Mouse (Mus musculus) cerebellum, adult 2 months (tissue): ENCODE measurements around the gene Fam83d. TPM values are rescaled to one million over a fixed set of nuclear protein-coding genes. Genes with fewer than 3 reads are reported as not detected.

Experiments used
- DNase-seq, 2 experiments: peaks; one replicate each; pipeline ENCODE4 v3.0.0; 2021
- H3K27ac ChIP-seq: fragments of 200-500 bp; 2 replicates; pipeline ENCODE4 v1.5.1; 2012; ENCODE audit warnings: low read length, control low read depth, inconsistent platforms; ENCODE audit not compliant: insufficient read depth
- H3K27me3 ChIP-seq: fragments of 200-500 bp; 2 replicates; pipeline ENCODE4 v1.6.1; 2012; ENCODE audit warnings: inconsistent platforms, mild to moderate bottlenecking, low read length, moderate library complexity; ENCODE audit not compliant: control insufficient read depth, insufficient read depth
- H3K4me1 ChIP-seq: fragments of 200-500 bp; 2 replicates; pipeline ENCODE4 v1.6.1; 2011; ENCODE audit warnings: low read length; ENCODE audit not compliant: control insufficient read depth, insufficient read depth
- H3K4me3 ChIP-seq: fragments of 200-500 bp; replicated peaks from 2 replicates; pipeline ENCODE3; 2011; ENCODE audit warnings: mild to moderate bottlenecking, low read depth, low read length, control low read depth; ENCODE audit not compliant: insufficient read depth
- CTCF ChIP-seq: fragments of 200-500 bp; IDR thresholded peaks from 2 replicates; pipeline ENCODE4 v1.5.1; 2011; ENCODE audit warnings: low read depth, mild to moderate bottlenecking, control low read depth, low read length, moderate library complexity, borderline replicate concordance; ENCODE audit not compliant: insufficient read depth
- POLR2A ChIP-seq: fragments of 200-500 bp; IDR thresholded peaks from 2 replicates; pipeline ENCODE4 v1.6.1; 2011; ENCODE audit warnings: low read length, control low read depth, borderline replicate concordance; ENCODE audit not compliant: insufficient read depth
- WGBS: fragments of 180-500 bp; shearing (Covaris S2); methylation state at CpG from one replicate; pipeline ENCODE4 v1.1.7; 2018; 5-methylcytosine and 5-hydroxymethylcytosine counted together
- polyA plus RNA-seq: library from polyadenylated mRNA; depleted of rRNA; stranded (reverse); fragments of >200 nt; gene quantifications from 2 replicates; pipeline ENCODE4 v1.2.3, GENCODE M21; 2012

Gene Fam83d
- polyA plus RNA-seq, 1 experiment: 2.5 TPM

GRCm38 (mm10) chr2:158776716-158777115 is 8.8 kb downstream of the Fam83d start:
- Histone ChIP-seq H3K4me3 (no peak overlapping the region), H3K27me3 (no peaks in the 10 kb centered on the region), H3K4me1 (no peaks in the 10 kb centered on the region), H3K27ac (no peak overlapping the region)
- peak in 1 of 2 experiments; percentile 10 for DNase-seq
- no peak for TF ChIP-seq POLR2A
- no peak for TF ChIP-seq CTCF
- 19% methylated on average over 4 of the region's 4 CpGs for WGBS

DNA sequence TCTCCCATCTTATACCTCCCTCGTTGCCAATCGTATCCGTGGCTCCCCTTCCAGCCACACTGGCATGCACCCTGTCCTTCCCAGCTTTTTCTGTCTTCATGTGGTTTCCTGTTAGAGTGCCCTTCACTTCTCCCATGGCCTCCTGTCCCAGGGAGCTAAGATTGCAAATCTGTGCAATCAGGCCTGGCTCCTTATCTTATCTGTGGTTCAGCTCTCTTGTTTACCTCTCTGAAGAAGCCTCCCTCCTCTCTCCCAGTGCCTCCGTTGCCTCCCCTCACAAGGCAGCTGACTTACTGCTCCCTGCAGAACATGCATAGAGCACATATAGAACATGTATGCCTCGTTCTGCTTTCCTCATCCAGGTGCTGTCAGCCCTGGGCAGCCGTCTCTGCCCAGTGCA is 9.6 kb downstream of the Fam83d start:
- DNase-seq: no peak
- H3K27me3 ChIP-seq: no peaks in the 10 kb centered on the region
- H3K27ac ChIP-seq: no peak overlapping the region
- H3K4me1 ChIP-seq: no peaks in the 10 kb centered on the region
- 61% methylated on average over 6 of the region's 6 CpGs for WGBS
- no peak overlapping the region for H3K4me3 ChIP-seq
- TF ChIP-seq POLR2A (no peak), CTCF (no peak)

DNA sequence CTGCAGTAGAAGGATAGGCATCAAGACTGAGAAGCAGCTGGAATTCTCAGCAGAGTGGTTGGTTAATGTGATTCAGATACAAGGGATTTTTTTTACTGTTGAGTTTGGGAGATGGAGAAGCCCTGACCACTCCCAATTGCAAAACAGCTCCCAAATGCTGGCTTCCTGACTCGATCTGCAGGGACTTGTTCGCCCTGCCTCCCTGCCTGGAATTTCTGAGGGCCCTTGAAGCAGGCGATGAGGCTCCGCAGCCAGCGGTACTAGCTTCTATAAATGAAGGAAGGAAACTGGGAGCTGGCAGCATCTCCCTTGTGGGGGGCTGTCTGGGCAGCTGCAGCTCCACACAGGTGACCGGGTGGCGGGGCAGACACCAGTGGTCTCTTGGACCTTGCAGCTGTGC is 10.5 kb downstream of the Fam83d start:
- WGBS: 89% methylated on average over 7 of the region's 7 CpGs
- Histone ChIP-seq H3K4me1 (no peaks in the 10 kb centered on the region), H3K27ac (no peak overlapping the region), H3K27me3 (no peaks in the 10 kb centered on the region), H3K4me3 (no peak overlapping the region)
- TF ChIP-seq CTCF (no peak), POLR2A (no peak)
- DNase-seq: no peak

GRCm38 (mm10) chr2:158781126-158781525 is 13.2 kb downstream of the Fam83d start:
- WGBS: 22% methylated on average over 7 of the region's 7 CpGs
- no peak for DNase-seq
- Histone ChIP-seq H3K27ac (no peak overlapping the region), H3K4me3 (no peak overlapping the region), H3K27me3 (no peaks in the 10 kb centered on the region), H3K4me1 (no peaks in the 10 kb centered on the region)
- no peak for TF ChIP-seq POLR2A
- no peak for TF ChIP-seq CTCF

- no peak overlapping the region for H3K27ac ChIP-seq
- H3K4me3 ChIP-seq: no peak overlapping the region
- no peaks in the 10 kb centered on the region for H3K27me3 ChIP-seq
- no peaks in the 10 kb centered on the region for H3K4me1 ChIP-seq
- no peak for DNase-seq
- 72% methylated on average over 14 of the region's 14 CpGs for WGBS
- TF ChIP-seq CTCF (no peak), POLR2A (no peak)
Measured at GRCm38 (mm10) chr2:158786927-158787795, 19.3 kb downstream of the Fam83d start.

GRCm38 (mm10) chr2:158794494-158795004 is 26.7 kb downstream of the Fam83d start, which contains the start of gene Dhx35:
Dhx35 (plus strand) TSS chr2:158794807.
- under 1% methylated on average over 33 of the region's 33 CpGs for WGBS
- Histone ChIP-seq H3K4me1 (peaks cover 3% of the 10 kb centered on the region), H3K4me3 (peak within 1 kb of the TSS; percentile 69), H3K27me3 (no peaks in the 10 kb centered on the region), H3K27ac (peak within 1 kb of the TSS; percentile 35)
- peak; percentile 90 to 93 for DNase-seq
- TF ChIP-seq POLR2A (peak; percentile 71; the same call in 1 of the 2 replicates), CTCF (no peak)

DNA sequence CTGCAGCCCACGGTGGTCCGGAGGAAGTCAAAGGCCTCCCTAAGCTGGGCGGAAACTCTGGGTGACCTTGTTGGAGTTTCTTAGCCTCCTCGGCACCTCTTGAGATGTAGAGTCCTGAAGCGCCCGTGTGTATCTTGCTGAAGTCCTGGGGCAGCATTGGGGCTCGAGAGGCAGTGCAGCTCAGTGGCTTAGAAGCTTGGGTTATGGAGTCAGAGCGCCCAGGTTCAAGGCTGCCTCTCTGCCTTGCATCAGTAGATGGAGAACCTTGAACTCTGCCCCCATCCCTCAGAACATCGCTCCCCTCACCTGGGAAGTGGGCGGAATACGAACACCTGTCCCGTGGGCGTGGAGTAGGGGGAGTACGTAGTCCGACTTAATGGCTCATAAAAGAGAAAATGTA is 27.1 kb downstream of the Fam83d start:
- Histone ChIP-seq H3K4me1 (peaks cover 3% of the 10 kb centered on the region), H3K27ac (no peak overlapping the region), H3K4me3 (peak overlapping the region; percentile 69), H3K27me3 (no peaks in the 10 kb centered on the region)
- 13% methylated on average over 15 of the region's 15 CpGs for WGBS
- TF ChIP-seq POLR2A: no peak
- TF ChIP-seq CTCF: no peak
- DNase-seq: no peak

GRCm38 (mm10) chr2:158795875-158796274 is 28.0 kb downstream of the Fam83d start:
- WGBS: 75% methylated on average over 2 of the region's 2 CpGs
- H3K27ac ChIP-seq: no peak overlapping the region
- TF ChIP-seq CTCF (no peak), POLR2A (no peak)
- peaks cover 3% of the 10 kb centered on the region for H3K4me1 ChIP-seq
- no peak overlapping the region for H3K4me3 ChIP-seq
- DNase-seq: no peak
- H3K27me3 ChIP-seq: no peaks in the 10 kb centered on the region
